Mouse (Mus musculus) megakaryocyte, embryonic 14.5 days (primary cell): ENCODE data around the gene Igsf10.
"Not testable (repeated sequence)": the region's sequence is repeated elsewhere in the genome, so short reads cannot be mapped to it uniquely, and the experiment has no call there.

Source experiments
- FLI1 ChIP-seq: IDR thresholded peaks from 2 replicates; pipeline ENCODE4 v1.6.1; 2012; ENCODE audit warnings: low read length, inconsistent platforms, mixed read lengths
- GATA1 ChIP-seq: IDR thresholded peaks from 3 replicates; pipeline ENCODE4 v1.6.1; 2012; ENCODE audit warnings: mixed read lengths, low read length, inconsistent platforms, borderline replicate concordance

- TF ChIP-seq GATA1, FLI1: not testable (repeated sequence)
Measured at GRCm38 (mm10) chr3:59378791-59379190, 34.6 kb upstream of the Igsf10 start.
